Mouse (Mus musculus) kidney, postnatal 0 days (tissue): ENCODE measurements around the gene Nrxn3. TPM values are rescaled to one million over a fixed set of nuclear protein-coding genes. Genes with fewer than 3 reads are reported as not detected.

Source experiments
- ATAC-seq: fragments of 200-750 bp; cut with Nextera tagmentation; replicated peaks from 2 replicates; pipeline ENCODE4 v1.8.0; 2017; ENCODE audit warnings: low read depth, moderate number of reproducible peaks, moderate TSS enrichment, moderate library complexity; ENCODE audit not compliant: low FRiP score
- DNase-seq: peaks from one replicate; pipeline ENCODE4 v3.0.0-alpha.2; 2016; ENCODE audit warnings: low spot score
- H3K27ac ChIP-seq: fragments of 300-500 bp; sonication (generic); 2 replicates; pipeline ENCODE4 v1.5.1; 2014; ENCODE audit warnings: mild to moderate bottlenecking
- H3K27me3 ChIP-seq: fragments of 300-500 bp; sonication (generic); 2 replicates; pipeline ENCODE4 v1.6.1; 2014; ENCODE audit warnings: low read length, mixed read lengths; ENCODE audit not compliant: insufficient read depth
- H3K36me3 ChIP-seq: fragments of 300-500 bp; sonication (generic); 2 replicates; pipeline ENCODE4 v1.6.1; 2014; ENCODE audit warnings: low read length, mixed read lengths; ENCODE audit not compliant: insufficient read depth
- H3K4me1 ChIP-seq: fragments of 300-500 bp; sonication (generic); replicated peaks from 2 replicates; pipeline ENCODE4 v1.6.1; 2014; ENCODE audit warnings: antibody characterized with exemption, low read length, mixed read lengths; ENCODE audit not compliant: insufficient read depth
- H3K4me2 ChIP-seq: fragments of 300-500 bp; sonication (generic); 2 replicates; pipeline ENCODE4 v1.6.1; 2014; ENCODE audit warnings: mild to moderate bottlenecking, low read length, moderate library complexity, mixed read lengths
- H3K4me3 ChIP-seq: fragments of 300-500 bp; sonication (generic); replicated peaks from 2 replicates; pipeline ENCODE4 v1.5.1; 2014; ENCODE audit warnings: low read depth, low read length
- H3K9ac ChIP-seq: fragments of 300-500 bp; sonication (generic); 2 replicates; pipeline ENCODE4 v1.6.1; 2014; ENCODE audit warnings: low read depth, low read length
- H3K9me3 ChIP-seq: fragments of 300-500 bp; sonication (generic); replicated peaks from 2 replicates; pipeline ENCODE4 v1.6.1; 2016; ENCODE audit warnings: low read length, inconsistent platforms, mixed read lengths
- CTCF ChIP-seq: IDR thresholded peaks from 2 replicates; pipeline ENCODE4 v1.5.1; 2016; ENCODE audit warnings: antibody characterized with exemption, low read depth, mild to moderate bottlenecking, moderate library complexity
- WGBS: fragments of 180-500 bp; shearing (Covaris S2); extraction: QIAGEN DNeasy Blood & Tissue Kit; methylation state at CpG from one replicate; pipeline ENCODE4 v1.1.7; 2014; 5-methylcytosine and 5-hydroxymethylcytosine counted together
- polyA plus RNA-seq: library from polyadenylated mRNA; unstranded; fragments of >200 nt; fragmentation: Nextera tagmentation; extraction: Ambion mirVana; gene quantifications from 2 replicates; pipeline ENCODE4 v1.2.1, GENCODE M21; 2015

Nrxn3 gene
- polyA plus RNA-seq, 1 experiment from 2014 or later, result 3.0 TPM

GRCm38 (mm10) chr12:89765179-89765578, 1042.5 kb downstream of the Nrxn3 start:
- ATAC-seq (no peak), DNase-seq (no peak)
- Histone ChIP-seq H3K27ac (no peak overlapping the region), H3K9ac (no peak overlapping the region), H3K4me1 (no peaks in the 10 kb centered on the region), H3K4me2 (no peak overlapping the region), H3K4me3 (no peak overlapping the region), H3K9me3 (no peaks in the 10 kb centered on the region), H3K27me3 (no peaks in the 10 kb centered on the region), H3K36me3 (no peaks in the 10 kb centered on the region)
- WGBS, result 78% methylated on average over 2 of the region's 2 CpGs
- no peak for TF ChIP-seq CTCF

GRCm38 (mm10) chr12:89788794-89789193, 1066.1 kb downstream of the Nrxn3 start:
- Histone ChIP-seq H3K27ac (no peak overlapping the region), H3K4me1 (no peaks in the 10 kb centered on the region), H3K4me2 (no peak overlapping the region), H3K9ac (no peak overlapping the region), H3K9me3 (no peaks in the 10 kb centered on the region), H3K4me3 (no peak overlapping the region), H3K36me3 (no peaks in the 10 kb centered on the region), H3K27me3 (no peaks in the 10 kb centered on the region)
- DNase-seq (no peak), ATAC-seq (no peak)
- 80% methylated on average over 3 of the region's 3 CpGs for WGBS
- no peak for TF ChIP-seq CTCF

GRCm38 (mm10) chr12:89789981-89790380, 1067.3 kb downstream of the Nrxn3 start:
- no peaks in the 10 kb centered on the region for H3K4me1 ChIP-seq
- 87% methylated on average over 1 of the region's 1 CpGs for WGBS
- TF ChIP-seq CTCF, result no peak
- DNase-seq (no peak), ATAC-seq (no peak)
- H3K36me3 ChIP-seq, result no peaks in the 10 kb centered on the region
- no peaks in the 10 kb centered on the region for H3K9me3 ChIP-seq
- no peak overlapping the region for H3K4me3 ChIP-seq
- H3K4me2 ChIP-seq, result no peak overlapping the region
- no peak overlapping the region for H3K9ac ChIP-seq
- no peak overlapping the region for H3K27ac ChIP-seq
- no peaks in the 10 kb centered on the region for H3K27me3 ChIP-seq

- Histone ChIP-seq H3K27me3 (no peaks in the 10 kb centered on the region), H3K9me3 (no peaks in the 10 kb centered on the region), H3K36me3 (no peaks in the 10 kb centered on the region), H3K4me3 (no peak overlapping the region), H3K9ac (no peak overlapping the region), H3K4me2 (no peak overlapping the region), H3K27ac (no peak overlapping the region), H3K4me1 (no peaks in the 10 kb centered on the region)
- TF ChIP-seq CTCF, result no peak
- 80% methylated on average over 3 of the region's 3 CpGs for WGBS
- no peak for ATAC-seq
- DNase-seq, result no peak
Observed at GRCm38 (mm10) chr12:89791829-89792228, 1069.2 kb downstream of the Nrxn3 start.

GRCm38 (mm10) chr12:89794741-89795140, 1072.1 kb downstream of the Nrxn3 start:
- ATAC-seq, result no peak
- Histone ChIP-seq H3K27me3 (no peaks in the 10 kb centered on the region), H3K4me1 (no peaks in the 10 kb centered on the region), H3K4me3 (no peak overlapping the region), H3K4me2 (no peak overlapping the region), H3K36me3 (no peaks in the 10 kb centered on the region), H3K27ac (no peak overlapping the region), H3K9ac (no peak overlapping the region), H3K9me3 (no peaks in the 10 kb centered on the region)
- no peak for TF ChIP-seq CTCF
- WGBS, result 85% methylated on average over 6 of the region's 6 CpGs
- DNase-seq, result no peak

- Histone ChIP-seq H3K27ac (no peak overlapping the region), H3K4me1 (peaks cover 9% of the 10 kb centered on the region), H3K9ac (no peak overlapping the region), H3K4me2 (no peak overlapping the region), H3K27me3 (no peaks in the 10 kb centered on the region), H3K36me3 (no peaks in the 10 kb centered on the region), H3K9me3 (no peaks in the 10 kb centered on the region), H3K4me3 (no peak overlapping the region)
- DNase-seq (peak; percentile 67), ATAC-seq (no peak)
- WGBS, result 48% methylated on average over 3 of the region's 3 CpGs
- TF ChIP-seq CTCF, result peak; percentile 71
Observed at GRCm38 (mm10) chr12:89808217-89808616, 1085.5 kb downstream of the Nrxn3 start.

- DNase-seq (no peak), ATAC-seq (no peak)
- no peak for TF ChIP-seq CTCF
- H3K4me1 ChIP-seq, result peaks cover 9% of the 10 kb centered on the region
- H3K9me3 ChIP-seq, result no peaks in the 10 kb centered on the region
- H3K27me3 ChIP-seq, result no peaks in the 10 kb centered on the region
- WGBS, result 82% methylated on average over 5 of the region's 5 CpGs
- H3K4me3 ChIP-seq, result no peak overlapping the region
- no peaks in the 10 kb centered on the region for H3K36me3 ChIP-seq
- H3K27ac ChIP-seq, result no peak overlapping the region
- H3K9ac ChIP-seq, result no peak overlapping the region
- no peak overlapping the region for H3K4me2 ChIP-seq
Observed at GRCm38 (mm10) chr12:89810146-89810545, 1087.5 kb downstream of the Nrxn3 start.
